Mouse (Mus musculus) embryonic facial prominence, embryonic 14.5 days (tissue): ENCODE results near the gene Fetub. TPM values are rescaled to one million over a fixed set of nuclear protein-coding genes. Genes with fewer than 3 reads are reported as not detected.
A peak's percentile ranks its signal among the peaks of the same experiment; 100 is the strongest.

Experiments
- ATAC-seq: fragments of 200-750 bp; cut with Nextera tagmentation; 2 replicates; pipeline ENCODE4 v1.8.0; 2017; ENCODE audit warnings: low read depth, moderate number of reproducible peaks, moderate TSS enrichment
- DNase-seq: peaks from one replicate; pipeline ENCODE4 v3.0.0-alpha.2; 2015; ENCODE audit warnings: low spot score
- H3K27ac ChIP-seq: fragments of 300-500 bp; sonication (generic); replicated peaks from 2 replicates; pipeline ENCODE4 v1.5.1; 2014; ENCODE audit warnings: low read depth, mild to moderate bottlenecking, low read length, moderate library complexity
- H3K27me3 ChIP-seq: fragments of 300-500 bp; sonication (generic); replicated peaks from 2 replicates; pipeline ENCODE4 v1.6.1; 2014; ENCODE audit warnings: low read length; ENCODE audit not compliant: control insufficient read depth, insufficient read depth
- H3K36me3 ChIP-seq: fragments of 300-500 bp; sonication (generic); 2 replicates; pipeline ENCODE4 v1.6.1; 2014; ENCODE audit warnings: low read length, mixed read lengths; ENCODE audit not compliant: control insufficient read depth, insufficient read depth
- H3K4me1 ChIP-seq: fragments of 300-500 bp; sonication (generic); 2 replicates; pipeline ENCODE4 v1.6.1; 2014; ENCODE audit warnings: antibody characterized with exemption, low read length; ENCODE audit not compliant: control insufficient read depth, insufficient read depth
- H3K4me2 ChIP-seq: fragments of 300-500 bp; sonication (generic); 2 replicates; pipeline ENCODE4 v1.6.1; 2014; ENCODE audit warnings: low read depth, mild to moderate bottlenecking, low read length, moderate library complexity, mixed read lengths
- H3K4me3 ChIP-seq: fragments of 300-500 bp; sonication (generic); 2 replicates; pipeline ENCODE4 v1.5.1; 2014; ENCODE audit warnings: low read depth, mild to moderate bottlenecking, low read length
- H3K9ac ChIP-seq: fragments of 300-500 bp; sonication (generic); 2 replicates; pipeline ENCODE4 v1.6.1; 2014; ENCODE audit warnings: low read depth, mild to moderate bottlenecking, low read length, moderate library complexity, mixed read lengths
- H3K9me3 ChIP-seq: fragments of 300-500 bp; sonication (generic); 2 replicates; pipeline ENCODE4 v1.6.1; 2016; ENCODE audit warnings: low read length; ENCODE audit not compliant: control insufficient read depth
- WGBS: fragments of 180-500 bp; shearing (Covaris S2); extraction: QIAGEN DNeasy Blood & Tissue Kit; methylation state at CpG from one replicate; pipeline ENCODE4 v1.1.7; 2014; 5-methylcytosine and 5-hydroxymethylcytosine counted together
- polyA plus RNA-seq: library from polyadenylated mRNA; unstranded; fragments of >200 nt; fragmentation: Nextera tagmentation; extraction: Ambion mirVana; gene quantifications from 2 replicates; pipeline ENCODE4 v1.2.1, GENCODE M21; 2014

Fetub gene
- 0.89 and 1.8 TPM in 2 replicates for polyA plus RNA-seq

- Histone ChIP-seq H3K27ac (no peak within 1 kb of the TSS), H3K9me3 (0 out of 2 replicates have a peak, but pooled peaks cover 4% of the 10 kb centered on the region), H3K9ac (no peak within 1 kb of the TSS), H3K27me3 (no peaks in the 10 kb centered on the region), H3K4me1 (no peaks in the 10 kb centered on the region), H3K4me3 (no peak within 1 kb of the TSS), H3K36me3 (no peaks in the 10 kb centered on the region), H3K4me2 (peak within 1 kb of the TSS; percentile 18; the same call in 1 of the 2 replicates)
- 93% methylated on average over 5 of the region's 5 CpGs for WGBS
- DNase-seq (no peak), ATAC-seq (no peak; the same call in 1 of the 2 replicates)
Observed at GRCm38 (mm10) chr16:22918034-22918433, at the start of gene Fetub. TSS of gene Fetub (plus strand) at chr16:22918334.

- H3K9ac ChIP-seq = no peak overlapping the region
- ATAC-seq (no peak), DNase-seq (no peak)
- no peak overlapping the region for H3K4me2 ChIP-seq
- WGBS = 92% methylated on average over 8 of the region's 8 CpGs
- H3K36me3 ChIP-seq = peaks cover 61% of the 10 kb centered on the region
- no peaks in the 10 kb centered on the region for H3K9me3 ChIP-seq
- no peaks in the 10 kb centered on the region for H3K4me1 ChIP-seq
- no peak overlapping the region for H3K27ac ChIP-seq
- no peak overlapping the region for H3K4me3 ChIP-seq
- no peaks in the 10 kb centered on the region for H3K27me3 ChIP-seq
Observed at GRCm38 (mm10) chr16:22872397-22872796, 45.7 kb upstream of the Fetub start.

GRCm38 (mm10) chr16:22873369-22873768 is 44.8 kb upstream of the Fetub start:
- H3K9me3 ChIP-seq = no peaks in the 10 kb centered on the region
- 60% methylated on average over 4 of the region's 4 CpGs for WGBS
- ATAC-seq (no peak), DNase-seq (no peak)
- H3K4me1 ChIP-seq = no peaks in the 10 kb centered on the region
- peaks cover 52% of the 10 kb centered on the region for H3K36me3 ChIP-seq
- H3K4me2 ChIP-seq = no peak overlapping the region
- no peak overlapping the region for H3K4me3 ChIP-seq
- no peak overlapping the region for H3K27ac ChIP-seq
- no peak overlapping the region for H3K9ac ChIP-seq
- no peaks in the 10 kb centered on the region for H3K27me3 ChIP-seq

- Histone ChIP-seq H3K27ac (no peak overlapping the region), H3K27me3 (no peaks in the 10 kb centered on the region), H3K9me3 (no peaks in the 10 kb centered on the region), H3K4me2 (no peak overlapping the region; the same call in 1 of the 2 replicates), H3K36me3 (peaks cover 22% of the 10 kb centered on the region), H3K4me3 (no peak overlapping the region), H3K4me1 (peaks cover 9% of the 10 kb centered on the region), H3K9ac (no peak overlapping the region)
- WGBS = 28% methylated on average over 9 of the region's 9 CpGs
- no peak for ATAC-seq
- DNase-seq = peak; percentile 30
Observed at GRCm38 (mm10) chr16:22876218-22877043, 41.7 kb upstream of the Fetub start.

GRCm38 (mm10) chr16:22877660-22878390 is 40.3 kb upstream of the Fetub start:
- ATAC-seq (no peak), DNase-seq (peak; percentile 19)
- no peaks in the 10 kb centered on the region for H3K9me3 ChIP-seq
- WGBS = 60% methylated on average over 11 of the region's 11 CpGs
- peaks cover 9% of the 10 kb centered on the region for H3K4me1 ChIP-seq
- no peak overlapping the region for H3K4me3 ChIP-seq
- no peak overlapping the region for H3K4me2 ChIP-seq
- H3K27me3 ChIP-seq = no peaks in the 10 kb centered on the region
- no peak overlapping the region for H3K27ac ChIP-seq
- peaks cover 8% of the 10 kb centered on the region; the same call in 1 of the 2 replicates for H3K36me3 ChIP-seq
- H3K9ac ChIP-seq = no peak overlapping the region

- Histone ChIP-seq H3K9ac (no peak overlapping the region), H3K27ac (no peak overlapping the region), H3K4me1 (peaks cover 9% of the 10 kb centered on the region), H3K27me3 (no peaks in the 10 kb centered on the region), H3K9me3 (no peaks in the 10 kb centered on the region), H3K4me2 (no peak overlapping the region), H3K36me3 (no peaks in the 10 kb centered on the region), H3K4me3 (no peak overlapping the region)
- WGBS = 81% methylated on average over 7 of the region's 7 CpGs
- ATAC-seq (no peak), DNase-seq (no peak)
Observed at GRCm38 (mm10) chr16:22878716-22879115, 39.4 kb upstream of the Fetub start.

- H3K36me3 ChIP-seq = no peaks in the 10 kb centered on the region
- H3K9me3 ChIP-seq = no peaks in the 10 kb centered on the region
- WGBS = 48% methylated on average over 7 of the region's 7 CpGs
- ATAC-seq (no peak), DNase-seq (no peak)
- H3K4me1 ChIP-seq = peaks cover 9% of the 10 kb centered on the region
- H3K4me2 ChIP-seq = no peak overlapping the region
- H3K9ac ChIP-seq = no peak overlapping the region
- H3K4me3 ChIP-seq = no peak overlapping the region
- H3K27me3 ChIP-seq = no peaks in the 10 kb centered on the region
- no peak overlapping the region for H3K27ac ChIP-seq
Observed at GRCm38 (mm10) chr16:22879945-22880595, 38.1 kb upstream of the Fetub start.

GRCm38 (mm10) chr16:22880900-22881299 is 37.2 kb upstream of the Fetub start:
- DNase-seq (peak; percentile 88), ATAC-seq (peak; percentile 72; the same call in 1 of the 2 replicates)
- Histone ChIP-seq H3K4me2 (no peak overlapping the region), H3K36me3 (no peaks in the 10 kb centered on the region), H3K9ac (no peak overlapping the region), H3K9me3 (no peaks in the 10 kb centered on the region), H3K4me1 (peaks cover 9% of the 10 kb centered on the region), H3K4me3 (no peak overlapping the region), H3K27ac (no peak overlapping the region), H3K27me3 (no peaks in the 10 kb centered on the region)
- WGBS = 2% methylated on average over 6 of the region's 6 CpGs
